Mouse (Mus musculus) stomach, postnatal 0 days (tissue): Measurements from ENCODE around the gene Gm45837. TPM values are rescaled to one million over a fixed set of nuclear protein-coding genes. Genes with fewer than 3 reads are reported as not detected.

Source experiments
- ATAC-seq: fragments of 200-750 bp; cut with Nextera tagmentation; 2 replicates; pipeline ENCODE4 v1.8.0; 2017; ENCODE audit not compliant: low FRiP score, low TSS enrichment
- DNase-seq: peaks from one replicate; pipeline ENCODE4 v3.0.0-alpha.2; 2016; ENCODE audit warnings: low spot score
- H3K27ac ChIP-seq: fragments of 300-500 bp; sonication (generic); replicated peaks from 2 replicates; pipeline ENCODE4 v1.5.1; 2014; ENCODE audit warnings: mild to moderate bottlenecking, control low read depth
- H3K27me3 ChIP-seq: fragments of 300-500 bp; sonication (generic); 2 replicates; pipeline ENCODE4 v1.6.1; 2014; ENCODE audit warnings: low read length; ENCODE audit not compliant: control insufficient read depth, insufficient read depth
- H3K36me3 ChIP-seq: fragments of 300-500 bp; sonication (generic); 2 replicates; pipeline ENCODE4 v1.6.1; 2014; ENCODE audit warnings: low read length, mixed read lengths; ENCODE audit not compliant: control insufficient read depth, insufficient read depth
- H3K4me1 ChIP-seq: fragments of 300-500 bp; sonication (generic); replicated peaks from 2 replicates; pipeline ENCODE4 v1.6.1; 2014; ENCODE audit warnings: antibody characterized with exemption; ENCODE audit not compliant: control insufficient read depth, insufficient read depth
- H3K4me2 ChIP-seq: fragments of 300-500 bp; sonication (generic); replicated peaks from 2 replicates; pipeline ENCODE4 v1.6.1; 2014; ENCODE audit warnings: low read depth, mild to moderate bottlenecking, control low read depth, moderate library complexity
- H3K4me3 ChIP-seq: fragments of 300-500 bp; sonication (generic); 2 replicates; pipeline ENCODE4 v1.5.1; 2014; ENCODE audit warnings: low read depth, low read length, control low read depth
- H3K9ac ChIP-seq: fragments of 300-500 bp; sonication (generic); 2 replicates; pipeline ENCODE4 v1.6.1; 2014; ENCODE audit warnings: mild to moderate bottlenecking, low read length, control low read depth, mixed read lengths
- H3K9me3 ChIP-seq: fragments of 300-500 bp; sonication (generic); 2 replicates; pipeline ENCODE4 v1.6.1; 2016; ENCODE audit warnings: low read length; ENCODE audit not compliant: control insufficient read depth
- CTCF ChIP-seq: IDR thresholded peaks from 2 replicates; pipeline ENCODE4 v1.5.1; 2016; ENCODE audit warnings: antibody characterized with exemption, low read depth, mild to moderate bottlenecking, moderate library complexity
- EP300 ChIP-seq: optimal IDR thresholded peaks from 2 replicates; pipeline ENCODE3; 2016; ENCODE audit warnings: antibody characterized with exemption
- WGBS: fragments of 180-500 bp; shearing (Covaris S2); extraction: QIAGEN DNeasy Blood & Tissue Kit; methylation state at CpG from one replicate; pipeline ENCODE4 v1.1.7; 2014; 5-methylcytosine and 5-hydroxymethylcytosine counted together
- polyA plus RNA-seq: library from polyadenylated mRNA; unstranded; fragments of >200 nt; fragmentation: Nextera tagmentation; extraction: Ambion mirVana; gene quantifications from 2 replicates; pipeline ENCODE4 v1.2.1, GENCODE M21; 2015

Gm45837 gene
- polyA plus RNA-seq, 1 experiment from 2014 or later = 0.24 TPM

- Histone ChIP-seq H3K36me3 (no peaks in the 10 kb centered on the region), H3K27ac (no peak overlapping the region), H3K4me2 (no peak overlapping the region), H3K4me1 (no peaks in the 10 kb centered on the region), H3K9ac (no peak overlapping the region), H3K4me3 (no peak overlapping the region), H3K9me3 (no peaks in the 10 kb centered on the region), H3K27me3 (no peaks in the 10 kb centered on the region)
- ATAC-seq = no peak
- TF ChIP-seq EP300 = no peak
- TF ChIP-seq CTCF = no peak
- DNase-seq = no peak
- 37% methylated on average over 10 of the region's 10 CpGs for WGBS
Measured at GRCm38 (mm10) chr7:101472598-101473558, 62.2 kb downstream of the Gm45837 start.

GRCm38 (mm10) chr7:101474399-101474811 is 63.7 kb downstream of the Gm45837 start:
- Histone ChIP-seq H3K4me1 (no peaks in the 10 kb centered on the region), H3K4me2 (no peak overlapping the region), H3K4me3 (no peak overlapping the region), H3K27me3 (no peaks in the 10 kb centered on the region), H3K9ac (no peak overlapping the region), H3K27ac (no peak overlapping the region), H3K9me3 (no peaks in the 10 kb centered on the region), H3K36me3 (no peaks in the 10 kb centered on the region)
- no peak for TF ChIP-seq EP300
- no peak for TF ChIP-seq CTCF
- 71% methylated on average over 5 of the region's 5 CpGs for WGBS
- no peak for DNase-seq
- no peak for ATAC-seq

- no peaks in the 10 kb centered on the region for H3K9me3 ChIP-seq
- DNase-seq (no peak), ATAC-seq (no peak)
- no peak overlapping the region for H3K4me2 ChIP-seq
- TF ChIP-seq EP300 = no peak
- no peak for TF ChIP-seq CTCF
- H3K36me3 ChIP-seq = no peaks in the 10 kb centered on the region
- 71% methylated on average over 3 of the region's 3 CpGs for WGBS
- H3K27ac ChIP-seq = no peak overlapping the region
- no peaks in the 10 kb centered on the region for H3K27me3 ChIP-seq
- no peak overlapping the region for H3K4me3 ChIP-seq
- H3K9ac ChIP-seq = no peak overlapping the region
- H3K4me1 ChIP-seq = no peaks in the 10 kb centered on the region
Measured at GRCm38 (mm10) chr7:101476028-101476427, 65.3 kb downstream of the Gm45837 start.

- TF ChIP-seq CTCF = no peak
- no peak for TF ChIP-seq EP300
- 54% methylated on average over 4 of the region's 4 CpGs for WGBS
- H3K27me3 ChIP-seq = no peaks in the 10 kb centered on the region
- ATAC-seq = no peak
- H3K36me3 ChIP-seq = no peaks in the 10 kb centered on the region
- no peak overlapping the region for H3K27ac ChIP-seq
- H3K4me3 ChIP-seq = no peak overlapping the region
- no peak for DNase-seq
- H3K9me3 ChIP-seq = no peaks in the 10 kb centered on the region
- no peak overlapping the region for H3K4me2 ChIP-seq
- no peaks in the 10 kb centered on the region for H3K4me1 ChIP-seq
- H3K9ac ChIP-seq = no peak overlapping the region
Measured at GRCm38 (mm10) chr7:101476493-101476892, 65.8 kb downstream of the Gm45837 start.

- Histone ChIP-seq H3K9ac (no peak overlapping the region), H3K9me3 (no peaks in the 10 kb centered on the region), H3K27ac (no peak overlapping the region), H3K4me3 (no peak overlapping the region), H3K4me1 (no peaks in the 10 kb centered on the region), H3K27me3 (no peaks in the 10 kb centered on the region), H3K36me3 (no peaks in the 10 kb centered on the region), H3K4me2 (no peak overlapping the region)
- no peak for TF ChIP-seq EP300
- no peak for TF ChIP-seq CTCF
- no peak for DNase-seq
- ATAC-seq = no peak
- WGBS = 30% methylated on average over 5 of the region's 5 CpGs
Measured at GRCm38 (mm10) chr7:101477200-101477599, 66.5 kb downstream of the Gm45837 start.

GRCm38 (mm10) chr7:101478099-101478498 is 67.4 kb downstream of the Gm45837 start:
- H3K9me3 ChIP-seq = no peaks in the 10 kb centered on the region
- no peak overlapping the region for H3K27ac ChIP-seq
- no peak overlapping the region for H3K4me2 ChIP-seq
- no peaks in the 10 kb centered on the region for H3K4me1 ChIP-seq
- WGBS = 62% methylated on average over 5 of the region's 5 CpGs
- no peak overlapping the region for H3K9ac ChIP-seq
- ATAC-seq (no peak), DNase-seq (no peak)
- no peak overlapping the region for H3K4me3 ChIP-seq
- no peaks in the 10 kb centered on the region for H3K27me3 ChIP-seq
- TF ChIP-seq CTCF (no peak), EP300 (no peak)
- H3K36me3 ChIP-seq = no peaks in the 10 kb centered on the region
